Mouse (Mus musculus) adrenal gland, postnatal 14 days (tissue): ENCODE data around the gene Slc34a1. TPM values are rescaled to one million over a fixed set of nuclear protein-coding genes. Genes with fewer than 3 reads are reported as not detected.
"Not testable (repeated sequence)": the region's sequence is repeated elsewhere in the genome, so short reads cannot be mapped to it uniquely, and the experiment has no call there.

ENCODE experiments used
- DNase-seq: peaks from one replicate; pipeline ENCODE4 v3.0.0; 2021; ENCODE audit warnings: mixed read lengths
- total RNA-seq: library from RNA; stranded (reverse); gene quantifications from 2 replicates; pipeline ENCODE4 v1.2.3, GENCODE M21; 2021

The Slc34a1 gene
- total RNA-seq, 1 experiment from 2014 or later = 0.33 TPM

GRCm38 (mm10) chr13:55404853-55405782, 7.1 kb downstream of the Slc34a1 start:
- peak; percentile 81 for DNase-seq

- no peak for DNase-seq
These were observed 7.9 kb downstream of the Slc34a1 start for GRCm38 (mm10) chr13:55405783-55406390.

- no peak for DNase-seq
These were observed 9.4 kb downstream of the Slc34a1 start for GRCm38 (mm10) chr13:55407341-55407740.

GRCm38 (mm10) chr13:55408546-55409120, 10.6 kb downstream of the Slc34a1 start:
- DNase-seq = no peak

GRCm38 (mm10) chr13:55411826-55412225, 13.8 kb downstream of the Slc34a1 start:
- DNase-seq = no peak

GRCm38 (mm10) chr13:55412643-55413307, 14.8 kb downstream of the Slc34a1 start:
- DNase-seq = no peak

GRCm38 (mm10) chr13:55413333-55413732, 15.3 kb downstream of the Slc34a1 start:
- DNase-seq = no peak

- DNase-seq = peak; percentile 50
These were observed 16.9 kb downstream of the Slc34a1 start, which contains the start of gene Pfn3 for GRCm38 (mm10) chr13:55414743-55415380. TSS of gene Pfn3 (minus strand) at chr13:55415232.

GRCm38 (mm10) chr13:55418004-55418403, 20.0 kb downstream of the Slc34a1 start:
- peak; percentile 95 for DNase-seq

- no peak for DNase-seq
These were observed 21.2 kb downstream of the Slc34a1 start for GRCm38 (mm10) chr13:55419142-55419541.

- no peak for DNase-seq
These were observed 22.3 kb downstream of the Slc34a1 start for GRCm38 (mm10) chr13:55420018-55420932.

- peak; percentile 84 for DNase-seq
These were observed 23.2 kb downstream of the Slc34a1 start for GRCm38 (mm10) chr13:55420933-55421800.

- DNase-seq = no peak
These were observed 28.6 kb downstream of the Slc34a1 start, which contains the start of gene F12 for GRCm38 (mm10) chr13:55426613-55427012. TSS of gene F12 (minus strand) at chr13:55426793.

- peak; percentile 84 for DNase-seq
These were observed 31.4 kb downstream of the Slc34a1 start for GRCm38 (mm10) chr13:55429226-55429888.

- peak; percentile 58 for DNase-seq
These were observed 32.6 kb downstream of the Slc34a1 start for GRCm38 (mm10) chr13:55430566-55430965.

- DNase-seq = no peak
These were observed 34.1 kb downstream of the Slc34a1 start for GRCm38 (mm10) chr13:55431889-55432685.

- not testable (repeated sequence) for DNase-seq
These were observed 39.2 kb downstream of the Slc34a1 start for GRCm38 (mm10) chr13:55437111-55437629.

GRCm38 (mm10) chr13:55443799-55444285, 45.9 kb downstream of the Slc34a1 start:
- DNase-seq = no peak
